Mouse (Mus musculus) CH12.LX (cell line): ENCODE data around the gene Arhgap18. TPM values are rescaled to one million over a fixed set of nuclear protein-coding genes. Genes with fewer than 3 reads are reported as not detected.

ENCODE experiments used
- DNase-seq: peaks from one replicate; pipeline ENCODE4 v3.0.0-alpha.2; 2013; ENCODE audit errors: extremely low read depth
- H3K27ac ChIP-seq: 2 replicates; pipeline ENCODE4 v1.5.1; 2012; ENCODE audit warnings: low read depth, mild to moderate bottlenecking, control low read depth, moderate library complexity; ENCODE audit not compliant: insufficient read depth
- H3K27me3 ChIP-seq: replicated peaks from 2 replicates; pipeline ENCODE3; 2012; ENCODE audit warnings: inconsistent platforms
- H3K36me3 ChIP-seq, 2 experiments: replicated peaks in 1 of 2; 2 replicates each; pipeline versions ENCODE3 to v1.6.1; 2012; ENCODE audit warnings: inconsistent platforms in 1 of 2, low read length in 1 of 2, mild to moderate bottlenecking in 1 of 2, mixed read lengths in 1 of 2, moderate library complexity in 1 of 2; ENCODE audit not compliant: control insufficient read depth in 1 of 2, insufficient read depth in 1 of 2
- H3K4me1 ChIP-seq, 2 experiments: 2 replicates each; pipeline ENCODE4 v1.6.1; 2012; ENCODE audit warnings: inconsistent platforms in 1 of 2, moderate library complexity in 1 of 2; ENCODE audit not compliant: insufficient read depth in 2 of 2, control insufficient read depth in 1 of 2
- H3K4me2 ChIP-seq: 2 replicates; pipeline ENCODE4 v1.6.1; 2012; ENCODE audit warnings: low read depth, mild to moderate bottlenecking, control low read depth; ENCODE audit not compliant: poor library complexity, insufficient read depth, severe bottlenecking
- H3K4me3 ChIP-seq, 3 experiments: fragments of 150-350 bp in 1 of 3; sonication (generic) in 1 of 3; replicated peaks in 1 of 3; 2 replicates each; pipeline versions ENCODE3 to v1.5.1; 2011 to 2012; ENCODE audit warnings: low read depth in 2 of 3, low read length in 2 of 3, mild to moderate bottlenecking in 2 of 3, moderate library complexity in 2 of 3, control low read depth in 1 of 3, improper control_type of control experiment in 1 of 3, inconsistent platforms in 1 of 3, mixed read lengths in 1 of 3; ENCODE audit not compliant: poor library complexity in 1 of 3
- H3K79me2 ChIP-seq: replicated peaks from 2 replicates; pipeline ENCODE4 v1.6.1; 2012; ENCODE audit warnings: mild to moderate bottlenecking, moderate library complexity; ENCODE audit not compliant: control insufficient read depth, poor library complexity, insufficient read depth, severe bottlenecking; ENCODE audit errors: extremely low read depth
- H3K9ac ChIP-seq: 2 replicates; pipeline ENCODE4 v1.6.1; 2012; ENCODE audit warnings: low read depth, mild to moderate bottlenecking, control low read depth, moderate library complexity; ENCODE audit not compliant: insufficient read depth
- H3K9me3 ChIP-seq: replicated peaks from 2 replicates; pipeline ENCODE3; 2012; ENCODE audit warnings: low read length, inconsistent platforms, mixed read lengths
- ELF1 ChIP-seq: IDR thresholded peaks from 2 replicates; pipeline ENCODE4 v1.6.1; 2014; ENCODE audit warnings: low read depth, mild to moderate bottlenecking, inconsistent platforms, low read length, improper control_type of control experiment
- EP300 ChIP-seq: IDR thresholded peaks from 2 replicates; pipeline ENCODE4 v1.6.1; 2011; ENCODE audit warnings: low read length, improper control_type of control experiment
- ETS1 ChIP-seq: conservative IDR thresholded peaks from 2 replicates; pipeline ENCODE4 v1.6.1; 2012; ENCODE audit warnings: low read depth, mild to moderate bottlenecking, inconsistent platforms, low read length, improper control_type of control experiment, moderate library complexity
- GABPA ChIP-seq: IDR thresholded peaks from 2 replicates; pipeline ENCODE4 v1.6.1; 2012; ENCODE audit warnings: low read depth, low read length, improper control_type of control experiment, inconsistent platforms; ENCODE audit not compliant: insufficient replicate concordance
- JUN ChIP-seq: IDR thresholded peaks from 2 replicates; pipeline ENCODE4 v1.6.1; 2011; ENCODE audit warnings: low read depth, mild to moderate bottlenecking, low read length, improper control_type of control experiment, moderate library complexity; ENCODE audit not compliant: insufficient read depth
- JUND ChIP-seq: conservative IDR thresholded peaks from 2 replicates; pipeline ENCODE4 v1.6.1; 2011; ENCODE audit warnings: low read depth, low read length, improper control_type of control experiment
- KAT2A ChIP-seq: IDR thresholded peaks from 2 replicates; pipeline ENCODE4 v1.6.1; 2012; ENCODE audit warnings: low read length, improper control_type of control experiment, inconsistent platforms; ENCODE audit not compliant: insufficient replicate concordance
- MAFK ChIP-seq: IDR thresholded peaks from 2 replicates; pipeline ENCODE4 v1.6.1; 2011; ENCODE audit warnings: low read length, improper control_type of control experiment; ENCODE audit not compliant: insufficient replicate concordance
- MAZ ChIP-seq: IDR thresholded peaks from 2 replicates; pipeline ENCODE4 v1.6.1; 2012; ENCODE audit warnings: low read depth, mild to moderate bottlenecking, inconsistent platforms, low read length, improper control_type of control experiment, moderate library complexity
- MXI1 ChIP-seq: IDR thresholded peaks from 2 replicates; pipeline ENCODE4 v1.6.1; 2011; ENCODE audit warnings: mild to moderate bottlenecking, low read depth, low read length, improper control_type of control experiment
- NELFE ChIP-seq: IDR thresholded peaks from 2 replicates; pipeline ENCODE4 v1.6.1; 2011; ENCODE audit warnings: low read depth, low read length, improper control_type of control experiment
- PAX5 ChIP-seq: IDR thresholded peaks from 2 replicates; pipeline ENCODE4 v1.6.1; 2012; ENCODE audit warnings: low read length, inconsistent platforms, mixed read lengths
- POLR2A ChIP-seq: IDR thresholded peaks from 2 replicates; pipeline ENCODE4 v1.6.1; 2011; ENCODE audit warnings: low read depth, mild to moderate bottlenecking, improper control_type of control experiment, low read length
- POLR2AphosphoS2 ChIP-seq: IDR thresholded peaks from 2 replicates; pipeline ENCODE4 v1.6.1; 2011; ENCODE audit warnings: low read depth, low read length, improper control_type of control experiment
- RCOR1 ChIP-seq: conservative IDR thresholded peaks from 2 replicates; pipeline ENCODE4 v1.6.1; 2012; ENCODE audit warnings: low read depth, mild to moderate bottlenecking, inconsistent platforms, low read length, improper control_type of control experiment
- SMC3 ChIP-seq: IDR thresholded peaks from 2 replicates; pipeline ENCODE4 v1.6.1; 2011; ENCODE audit warnings: low read depth, low read length, improper control_type of control experiment
- TBP ChIP-seq: conservative IDR thresholded peaks from 2 replicates; pipeline ENCODE4 v1.6.1; 2011; ENCODE audit warnings: low read depth, low read length, improper control_type of control experiment
- UBTF ChIP-seq: IDR thresholded peaks from 2 replicates; pipeline ENCODE4 v1.6.1; 2012; ENCODE audit warnings: low read depth, mild to moderate bottlenecking, inconsistent platforms, low read length, improper control_type of control experiment, moderate library complexity
- USF2 ChIP-seq: conservative IDR thresholded peaks from 2 replicates; pipeline ENCODE4 v1.6.1; 2011; ENCODE audit warnings: low read depth, low read length, improper control_type of control experiment
- ZKSCAN1 ChIP-seq: IDR thresholded peaks from 2 replicates; pipeline ENCODE4 v1.6.1; 2012; ENCODE audit warnings: low read depth, inconsistent platforms, low read length, improper control_type of control experiment, borderline replicate concordance
- dilution Hi-C: fragments of 300-500 bp; cut with MboI; formaldehyde crosslinking; loops from 2 replicates; pipeline ENCODE4 v1.14.3; 2020; ENCODE audit warnings: low sequenced_read_pairs; ENCODE audit not compliant: extremely low pct_unique_long_range_greater_than_20kb, extremely low pct_ligation_motif_present
- in situ Hi-C: fragments of 300-500 bp; cut with MboI; formaldehyde crosslinking; loops from 3 replicates; pipeline ENCODE4 v1.14.3; 2019; ENCODE audit warnings: low sequenced_read_pairs, low pct_ligation_motif_present, low pct_unique_long_range_greater_than_20kb, mixed read lengths
- polyA plus RNA-seq: library from polyadenylated mRNA; unstranded; fragments of >175 nt; gene quantifications from 2 replicates; pipeline ENCODE4 v1.2.1, GENCODE M21; 2012; ENCODE audit warnings: low read depth; ENCODE audit not compliant: insufficient read length
- total RNA-seq, 2 experiments: library from RNA; depleted of rRNA; stranded (reverse); fragments of 300-350 nt in 1 of 2; fragments of >200 nt in 1 of 2; gene quantifications; 2 replicates each; pipeline ENCODE4 v1.2.3; 2012 to 2014

Arhgap18 gene
- total and polyA plus RNA-seq, 3 experiments, result 3.3 to 4.2 (median 3.3) TPM

DNA sequence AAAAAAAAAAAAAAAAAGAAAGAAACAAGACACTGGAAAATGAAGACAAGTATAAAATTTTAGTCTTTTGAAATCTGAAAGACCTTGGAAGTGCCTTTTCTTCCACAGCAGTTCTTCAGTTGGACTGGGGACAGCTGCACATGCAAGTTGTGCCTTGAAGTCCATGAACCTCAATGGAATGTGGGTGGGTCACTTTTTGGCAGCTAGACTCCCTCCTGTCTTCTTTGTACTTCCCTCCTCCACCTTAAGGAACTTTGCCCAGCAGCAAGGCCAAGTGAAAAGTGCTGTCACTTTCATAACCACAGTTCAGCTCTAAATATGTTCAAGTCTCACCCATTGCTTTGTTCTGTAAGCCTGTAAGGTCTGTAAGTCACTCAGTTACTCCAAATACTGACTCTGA lies 23.2 kb downstream of the Arhgap18 start:
- DNase-seq, result no peak
- Histone ChIP-seq H3K79me2 (no peaks in the 10 kb centered on the region), H3K4me3 (no peak overlapping the region), H3K4me1 (peaks cover 0 to 17% of the 10 kb centered on the region in 2 experiments; a peak in 2 of 4 replicates), H3K9me3 (no peaks in the 10 kb centered on the region), H3K27me3 (no peaks in the 10 kb centered on the region), H3K9ac (no peak overlapping the region), H3K36me3 (no peaks in the 10 kb centered on the region), H3K27ac (no peak overlapping the region), H3K4me2 (no peak overlapping the region)
- dilution Hi-C loops, result no loop called here
- no peak for TF ChIP-seq RCOR1
- TF ChIP-seq KAT2A, result no peak
- no peak for TF ChIP-seq MXI1
- TF ChIP-seq NELFE, result no peak
- TF ChIP-seq JUN, result no peak
- no peak for TF ChIP-seq MAFK
- TF ChIP-seq SMC3, result no peak
- TF ChIP-seq ZKSCAN1, result no peak
- TF ChIP-seq UBTF, result no peak
- no peak for TF ChIP-seq TBP
- no peak for TF ChIP-seq EP300
- no peak for TF ChIP-seq PAX5
- no peak for TF ChIP-seq GABPA
- no peak for TF ChIP-seq JUND
- no peak for TF ChIP-seq POLR2A
- in situ Hi-C loops, result no loop called here

DNA sequence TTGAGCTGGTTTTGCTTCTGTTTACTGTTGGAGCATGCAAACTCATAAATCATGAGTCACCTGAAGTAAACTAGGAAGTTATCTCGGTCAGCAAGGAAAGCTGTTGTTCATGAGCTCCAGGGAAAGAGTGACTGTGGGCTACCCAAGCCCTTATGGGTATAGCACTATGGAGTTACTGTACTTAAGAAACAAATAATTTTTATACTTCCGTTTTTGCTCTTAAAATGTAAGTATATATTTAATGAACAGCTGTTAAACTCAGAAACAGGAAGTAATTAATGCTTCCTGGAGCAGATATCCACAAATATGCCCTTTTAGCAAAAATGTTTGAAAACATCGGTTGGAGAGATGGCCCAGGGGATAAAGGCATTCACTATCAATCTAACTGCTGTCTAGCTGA lies 27.4 kb downstream of the Arhgap18 start:
- Histone ChIP-seq H3K27me3 (no peaks in the 10 kb centered on the region), H3K36me3 (no peaks in the 10 kb centered on the region), H3K9ac (no peak overlapping the region), H3K79me2 (no peaks in the 10 kb centered on the region), H3K27ac (no peak overlapping the region), H3K4me3 (no peak overlapping the region), H3K9me3 (no peaks in the 10 kb centered on the region), H3K4me2 (no peak overlapping the region), H3K4me1 (peaks cover 0 to 6% of the 10 kb centered on the region in 2 experiments; a peak in 1 of 4 replicates)
- dilution Hi-C loops (no loop called here), in situ Hi-C loops (no loop called here)
- no peak for DNase-seq
- TF ChIP-seq GABPA (no peak), ETS1 (no peak), JUN (no peak), POLR2AphosphoS2 (no peak), MXI1 (no peak), NELFE (no peak), USF2 (no peak), ELF1 (no peak), MAZ (no peak), KAT2A (no peak)
